Mouse (Mus musculus) spleen, adult 2 months (tissue): ENCODE measurements at regions not wholly inside any gene's neighbourhood (a gene's known extent, or its start where the extent isn't known, plus 50 kb on each side); places are given as distances from the start of the nearest gene placed in this dataset.

ENCODE experiments used
- CTCF ChIP-seq: fragments of 200-500 bp; IDR thresholded peaks from 2 replicates; pipeline ENCODE4 v1.5.1; 2011; ENCODE audit warnings: mild to moderate bottlenecking, inconsistent platforms; ENCODE audit not compliant: insufficient read depth, insufficient read length, insufficient replicate concordance; ENCODE audit errors: extremely low read depth
- POLR2A ChIP-seq: fragments of 200-500 bp; IDR thresholded peaks from 2 replicates; pipeline ENCODE4 v1.6.1; 2011; ENCODE audit warnings: low read depth, low read length, inconsistent platforms

GRCm38 (mm10) chr3:143034588-143034987, 152.8 kb upstream of the Pkn2 start:
- no peak for TF ChIP-seq CTCF
- no peak for TF ChIP-seq POLR2A
